Mouse (Mus musculus) G1E (cell line): ENCODE data around the gene Hexim2.

Experiments used
- CTCF ChIP-seq: IDR thresholded peaks from 2 replicates; pipeline ENCODE4 v1.5.1; 2012; ENCODE audit warnings: low read depth, low read length, inconsistent platforms, mixed read lengths
- TAL1 ChIP-seq: conservative IDR thresholded peaks from 2 replicates; pipeline ENCODE4 v1.6.1; 2012; ENCODE audit warnings: low read depth, low read length, inconsistent platforms, mixed read lengths

GRCm38 (mm10) chr11:103136039-103136577 is 3.9 kb downstream of the Hexim2 start:
- TF ChIP-seq CTCF, result no peak
- peak; percentile 96 for TF ChIP-seq TAL1
